Mouse (Mus musculus): Measurements from ENCODE around the gene Patl2. TPM values are rescaled to one million over a fixed set of nuclear protein-coding genes. Genes with fewer than 3 reads are reported as not detected.

The Patl2 gene
- polyA plus RNA-seq (2012; rRNA removed) (0.03 and 0.04 TPM in 2 replicates), polyA plus RNA-seq (2014; fragmentation: Nextera tagmentation; extraction: Ambion mirVana) (0.17 TPM in 1 of 2 replicates, not detected in the other)

GRCm38 (mm10) chr2:122186106-122186505 is at the start of gene Patl2, which contains the start of gene Terb2:
Gene Patl2, minus strand, starts transcription at chr2:122186189.
Gene Terb2, plus strand, starts transcription at chr2:122186272.
- no peak for DNase-seq (ENCODE audit: low spot score)
- Histone ChIP-seq H3K36me3 (ENCODE audit: control insufficient read depth, insufficient read depth, low read length) (no peaks in the 10 kb centered on the region), H3K9ac (ENCODE audit: low read depth, low read length, severe bottlenecking) (no peak within 1 kb of the TSS), H3K4me1 (ENCODE audit: control insufficient read depth, insufficient read depth, low read length) (no peaks in the 10 kb centered on the region), H3K4me3 (replicated peaks; ENCODE audit: low read length) (no peak within 1 kb of the TSS), H3K27ac (replicated peaks; ENCODE audit: low read depth, low read length) (no peak within 1 kb of the TSS), H3K4me2 (replicated peaks; ENCODE audit: low read depth, low read length, severe bottlenecking) (no peak within 1 kb of the TSS), H3K27me3 (ENCODE audit: control insufficient read depth, insufficient read depth, low read length) (no peaks in the 10 kb centered on the region), H3K9me3 (ENCODE audit: control insufficient read depth, low read length) (no peaks in the 10 kb centered on the region)
- TF ChIP-seq POLR2A (IDR thresholded peaks at IDR 0.05; ENCODE audit: borderline replicate concordance, extremely low read depth, insufficient read depth, insufficient read length), result no peak
- 83% methylated on average over 17 of the region's 17 CpGs for WGBS
- no peak for ATAC-seq (ENCODE audit: low FRiP score, low read depth)

- H3K9me3 ChIP-seq (ENCODE audit: control insufficient read depth, low read length), result no peaks in the 10 kb centered on the region
- H3K4me1 ChIP-seq (ENCODE audit: control insufficient read depth, insufficient read depth, low read length), result no peaks in the 10 kb centered on the region; the same call in 1 of the 2 replicates
- no peaks in the 10 kb centered on the region for H3K27me3 ChIP-seq (ENCODE audit: control insufficient read depth, insufficient read depth, low read length)
- no peaks in the 10 kb centered on the region for H3K36me3 ChIP-seq (ENCODE audit: control insufficient read depth, insufficient read depth, low read length)
- 94% methylated on average over 2 of the region's 2 CpGs for WGBS
- H3K27ac ChIP-seq (replicated peaks; ENCODE audit: low read depth, low read length), result no peak overlapping the region
- DNase-seq (ENCODE audit: low spot score) (no peak), ATAC-seq (ENCODE audit: low FRiP score, low read depth) (no peak)
- peak overlapping the region; percentile 61 for H3K4me3 ChIP-seq (replicated peaks; ENCODE audit: low read length)
- no peak for TF ChIP-seq POLR2A (IDR thresholded peaks at IDR 0.05; ENCODE audit: borderline replicate concordance, extremely low read depth, insufficient read depth, insufficient read length)
- no peak overlapping the region for H3K9ac ChIP-seq (ENCODE audit: low read depth, low read length, severe bottlenecking)
- H3K4me2 ChIP-seq (replicated peaks; ENCODE audit: low read depth, low read length, severe bottlenecking), result peak overlapping the region; percentile 88
Measured at GRCm38 (mm10) chr2:122235425-122235824, 49.4 kb upstream of the Patl2 start.

- peak within 1 kb of the TSS; percentile 61 for H3K4me3 ChIP-seq (replicated peaks; ENCODE audit: low read length)
- peak; percentile 87 for DNase-seq (ENCODE audit: low spot score)
- no peaks in the 10 kb centered on the region for H3K27me3 ChIP-seq (ENCODE audit: control insufficient read depth, insufficient read depth, low read length)
- peak within 1 kb of the TSS; percentile 58 for H3K9ac ChIP-seq (ENCODE audit: low read depth, low read length, severe bottlenecking)
- H3K4me2 ChIP-seq (replicated peaks; ENCODE audit: low read depth, low read length, severe bottlenecking), result peak within 1 kb of the TSS; percentile 88
- peak within 1 kb of the TSS; percentile 55; the same call in 1 of the 2 replicates for H3K27ac ChIP-seq (replicated peaks; ENCODE audit: low read depth, low read length)
- ATAC-seq (ENCODE audit: low FRiP score, low read depth), result peak; percentile 95
- no peaks in the 10 kb centered on the region; the same call in 1 of the 2 replicates for H3K4me1 ChIP-seq (ENCODE audit: control insufficient read depth, insufficient read depth, low read length)
- H3K36me3 ChIP-seq (ENCODE audit: control insufficient read depth, insufficient read depth, low read length), result no peaks in the 10 kb centered on the region
- TF ChIP-seq POLR2A (IDR thresholded peaks at IDR 0.05; ENCODE audit: borderline replicate concordance, extremely low read depth, insufficient read depth, insufficient read length), result no peak
- WGBS, result 1% methylated on average over 35 of the region's 35 CpGs
- no peaks in the 10 kb centered on the region for H3K9me3 ChIP-seq (ENCODE audit: control insufficient read depth, low read length)
Measured at GRCm38 (mm10) chr2:122234611-122235288, 48.8 kb upstream of the Patl2 start, which contains the start of gene Sord. Gene Sord, plus strand, starts transcription at chr2:122234749.

- Histone ChIP-seq H3K9ac (ENCODE audit: low read depth, low read length, severe bottlenecking) (peak overlapping the region; percentile 58), H3K9me3 (ENCODE audit: control insufficient read depth, low read length) (no peaks in the 10 kb centered on the region), H3K4me2 (replicated peaks; ENCODE audit: low read depth, low read length, severe bottlenecking) (peak overlapping the region; percentile 88), H3K4me1 (ENCODE audit: control insufficient read depth, insufficient read depth, low read length) (no peaks in the 10 kb centered on the region; the same call in 1 of the 2 replicates), H3K27me3 (ENCODE audit: control insufficient read depth, insufficient read depth, low read length) (no peaks in the 10 kb centered on the region), H3K36me3 (ENCODE audit: control insufficient read depth, insufficient read depth, low read length) (no peaks in the 10 kb centered on the region), H3K27ac (replicated peaks; ENCODE audit: low read depth, low read length) (peak overlapping the region; percentile 55; the same call in 1 of the 2 replicates), H3K4me3 (replicated peaks; ENCODE audit: low read length) (peak overlapping the region; percentile 61)
- 8% methylated on average over 26 of the region's 26 CpGs for WGBS
- DNase-seq (ENCODE audit: low spot score) (peak; percentile 63), ATAC-seq (ENCODE audit: low FRiP score, low read depth) (peak; percentile 54)
- no peak for TF ChIP-seq POLR2A (IDR thresholded peaks at IDR 0.05; ENCODE audit: borderline replicate concordance, extremely low read depth, insufficient read depth, insufficient read length)
Measured at GRCm38 (mm10) chr2:122233759-122234557, 48.0 kb upstream of the Patl2 start.

- Histone ChIP-seq H3K4me1 (ENCODE audit: control insufficient read depth, insufficient read depth, low read length) (no peaks in the 10 kb centered on the region; the same call in 1 of the 2 replicates), H3K4me2 (replicated peaks; ENCODE audit: low read depth, low read length, severe bottlenecking) (no peak overlapping the region), H3K27me3 (ENCODE audit: control insufficient read depth, insufficient read depth, low read length) (no peaks in the 10 kb centered on the region), H3K9me3 (ENCODE audit: control insufficient read depth, low read length) (no peaks in the 10 kb centered on the region), H3K4me3 (replicated peaks; ENCODE audit: low read length) (no peak overlapping the region), H3K27ac (replicated peaks; ENCODE audit: low read depth, low read length) (no peak overlapping the region), H3K9ac (ENCODE audit: low read depth, low read length, severe bottlenecking) (no peak overlapping the region), H3K36me3 (ENCODE audit: control insufficient read depth, insufficient read depth, low read length) (no peaks in the 10 kb centered on the region)
- DNase-seq (ENCODE audit: low spot score) (no peak), ATAC-seq (ENCODE audit: low FRiP score, low read depth) (no peak)
- 57% methylated on average over 5 of the region's 5 CpGs for WGBS
- no peak for TF ChIP-seq POLR2A (IDR thresholded peaks at IDR 0.05; ENCODE audit: borderline replicate concordance, extremely low read depth, insufficient read depth, insufficient read length)
Measured at GRCm38 (mm10) chr2:122233341-122233740, 47.4 kb upstream of the Patl2 start.
